Mouse (Mus musculus): ENCODE results near the gene Olfr1277. TPM values are rescaled to one million over a fixed set of nuclear protein-coding genes. Genes with fewer than 3 reads are reported as not detected.

Gene Olfr1277
- polyA plus RNA-seq (2016; fragmentation: Nextera tagmentation; extraction: Ambion mirVana) = not detected in 2 replicates

GRCm38 (mm10) chr2:111274006-111274405 is at the start of gene Olfr1277:
TSS of gene Olfr1277 (minus strand) at chr2:111274106.
- no peak for ATAC-seq (ENCODE audit: insufficient number of reproducible peaks, insufficient read depth, low FRiP score, low TSS enrichment)
- no peak within 1 kb of the TSS for H3K9ac ChIP-seq
- H3K27ac ChIP-seq = no peak within 1 kb of the TSS
- WGBS = 80% methylated on average over 2 of the region's 2 CpGs
- no peaks in the 10 kb centered on the region for H3K4me1 ChIP-seq
- no peaks in the 10 kb centered on the region for H3K36me3 ChIP-seq
- no peaks in the 10 kb centered on the region for H3K9me3 ChIP-seq
- H3K27me3 ChIP-seq = no peaks in the 10 kb centered on the region
- no peak within 1 kb of the TSS for H3K4me2 ChIP-seq (replicated peaks)
- H3K4me3 ChIP-seq = no peak within 1 kb of the TSS

DNA sequence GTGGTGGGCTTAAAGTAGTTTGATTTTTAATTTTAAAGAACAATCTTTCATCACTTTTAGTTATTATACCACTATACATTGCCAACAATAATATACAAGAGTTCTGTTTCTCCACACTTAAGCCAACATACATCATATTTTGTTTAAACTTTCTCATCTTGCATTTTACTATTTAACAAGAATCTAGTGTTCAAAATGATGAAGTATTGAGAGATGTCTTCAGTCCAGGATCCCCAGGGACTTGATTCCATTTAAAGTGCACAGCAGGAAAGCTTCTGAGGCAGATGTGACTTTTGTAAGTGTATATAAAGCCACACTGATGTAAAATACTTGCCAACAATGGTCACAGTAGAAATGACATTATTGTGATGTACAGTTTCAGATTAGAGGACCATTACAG is 39.8 kb upstream of the Olfr1277 start, which contains the start of gene Olfr1280:
Olfr1280 (plus strand) TSS at position 301 of the 400 bp plus-strand sequence.
- no peaks in the 10 kb centered on the region for H3K4me1 ChIP-seq
- H3K4me2 ChIP-seq (replicated peaks) = no peak within 1 kb of the TSS
- no peaks in the 10 kb centered on the region for H3K9me3 ChIP-seq
- H3K4me3 ChIP-seq = no peak within 1 kb of the TSS
- H3K36me3 ChIP-seq = no peaks in the 10 kb centered on the region
- H3K9ac ChIP-seq = no peak within 1 kb of the TSS
- no peaks in the 10 kb centered on the region for H3K27me3 ChIP-seq
- no peak for ATAC-seq (ENCODE audit: insufficient number of reproducible peaks, insufficient read depth, low FRiP score, low TSS enrichment)
- no peak within 1 kb of the TSS for H3K27ac ChIP-seq

- ATAC-seq (ENCODE audit: insufficient number of reproducible peaks, insufficient read depth, low FRiP score, low TSS enrichment) = no peak
- H3K36me3 ChIP-seq = no peaks in the 10 kb centered on the region
- H3K9me3 ChIP-seq = no peaks in the 10 kb centered on the region
- H3K4me2 ChIP-seq (replicated peaks) = no peak within 1 kb of the TSS
- no peaks in the 10 kb centered on the region for H3K4me1 ChIP-seq
- no peak within 1 kb of the TSS for H3K9ac ChIP-seq
- H3K27ac ChIP-seq = no peak within 1 kb of the TSS
- H3K4me3 ChIP-seq = no peak within 1 kb of the TSS
- H3K27me3 ChIP-seq = no peaks in the 10 kb centered on the region
These were observed 26.5 kb upstream of the Olfr1277 start, which contains the start of gene Olfr1279 for GRCm38 (mm10) chr2:111300374-111300773. TSS of gene Olfr1279 (plus strand) at chr2:111300635.

GRCm38 (mm10) chr2:111298541-111298940 is 24.6 kb upstream of the Olfr1277 start:
- Histone ChIP-seq H3K4me2 (replicated peaks) (no peak overlapping the region), H3K4me3 (no peak overlapping the region), H3K4me1 (no peaks in the 10 kb centered on the region), H3K36me3 (no peaks in the 10 kb centered on the region), H3K9me3 (no peaks in the 10 kb centered on the region), H3K9ac (no peak overlapping the region), H3K27ac (no peak overlapping the region), H3K27me3 (no peaks in the 10 kb centered on the region)
- ATAC-seq (ENCODE audit: insufficient number of reproducible peaks, insufficient read depth, low FRiP score, low TSS enrichment) = no peak

DNA sequence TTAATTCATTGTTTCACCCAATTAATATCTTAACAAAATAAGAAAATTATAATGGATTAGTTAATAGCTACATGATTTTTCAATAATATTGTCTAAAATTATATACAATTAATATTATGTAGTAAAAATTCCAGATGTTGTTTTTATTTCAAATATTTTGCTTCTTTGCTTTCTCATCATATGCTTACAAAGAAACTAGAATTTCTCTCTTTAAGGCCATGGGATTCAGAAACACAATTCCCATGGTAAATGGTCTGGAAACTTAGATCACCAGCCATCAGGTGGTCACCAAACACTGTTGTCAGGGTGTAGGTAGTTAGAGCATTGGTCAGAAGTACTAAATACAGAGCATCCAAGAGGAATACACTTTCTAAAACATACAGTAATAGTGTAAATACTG is 15.9 kb upstream of the Olfr1277 start, which contains the start of gene Olfr1278:
Olfr1278 (plus strand) TSS at position 301 of the 400 bp plus-strand sequence.
- no peak within 1 kb of the TSS for H3K4me2 ChIP-seq (replicated peaks)
- no peaks in the 10 kb centered on the region for H3K4me1 ChIP-seq
- H3K27ac ChIP-seq = no peak within 1 kb of the TSS
- no peaks in the 10 kb centered on the region for H3K9me3 ChIP-seq
- H3K4me3 ChIP-seq = no peak within 1 kb of the TSS
- no peak within 1 kb of the TSS for H3K9ac ChIP-seq
- no peaks in the 10 kb centered on the region for H3K27me3 ChIP-seq
- no peak for ATAC-seq (ENCODE audit: insufficient number of reproducible peaks, insufficient read depth, low FRiP score, low TSS enrichment)
- no peaks in the 10 kb centered on the region for H3K36me3 ChIP-seq

GRCm38 (mm10) chr2:111254216-111254615 is 19.7 kb downstream of the Olfr1277 start, which contains the start of gene Olfr1276:
TSS of gene Olfr1276 (plus strand) at chr2:111254516.
- ATAC-seq (ENCODE audit: insufficient number of reproducible peaks, insufficient read depth, low FRiP score, low TSS enrichment) = no peak
- H3K4me3 ChIP-seq = no peak within 1 kb of the TSS

GRCm38 (mm10) chr2:111235186-111235585 is 38.7 kb downstream of the Olfr1277 start, which contains the start of gene Olfr1275:
TSS of gene Olfr1275 (minus strand) at chr2:111235286.
- no peak for ATAC-seq (ENCODE audit: insufficient number of reproducible peaks, insufficient read depth, low FRiP score, low TSS enrichment)
- H3K4me1 ChIP-seq = no peaks in the 10 kb centered on the region
- H3K4me2 ChIP-seq (replicated peaks) = no peak within 1 kb of the TSS
- H3K4me3 ChIP-seq = no peak within 1 kb of the TSS
- no peaks in the 10 kb centered on the region for H3K27me3 ChIP-seq
- no peaks in the 10 kb centered on the region for H3K9me3 ChIP-seq
- no peak within 1 kb of the TSS for H3K27ac ChIP-seq
- H3K36me3 ChIP-seq = no peaks in the 10 kb centered on the region
- 70% methylated on average over 1 of the region's 1 CpGs for WGBS
- no peak within 1 kb of the TSS for H3K9ac ChIP-seq

More at GRCm38 (mm10) chr2:111254216-111254615, 19.7 kb downstream of the Olfr1277 start, which contains the start of gene Olfr1276:
- H3K4me2 ChIP-seq (replicated peaks) = no peak within 1 kb of the TSS
- no peak within 1 kb of the TSS for H3K27ac ChIP-seq
- H3K9ac ChIP-seq = no peak within 1 kb of the TSS
- no peaks in the 10 kb centered on the region for H3K4me1 ChIP-seq
- H3K27me3 ChIP-seq = no peaks in the 10 kb centered on the region
- no peaks in the 10 kb centered on the region for H3K36me3 ChIP-seq
- no peaks in the 10 kb centered on the region for H3K9me3 ChIP-seq

GRCm38 (mm10) chr2:111229502-111229901 is 44.4 kb downstream of the Olfr1277 start, which contains the start of gene 4930430A15Rik:
TSS of gene 4930430A15Rik (minus strand) at chr2:111229602.
- Histone ChIP-seq H3K9me3 (no peaks in the 10 kb centered on the region), H3K4me1 (no peaks in the 10 kb centered on the region), H3K4me3 (no peak within 1 kb of the TSS), H3K4me2 (replicated peaks) (no peak within 1 kb of the TSS), H3K27ac (no peak within 1 kb of the TSS), H3K9ac (no peak within 1 kb of the TSS), H3K27me3 (no peaks in the 10 kb centered on the region), H3K36me3 (no peaks in the 10 kb centered on the region)
- 86% methylated on average over 6 of the region's 6 CpGs for WGBS
- ATAC-seq (ENCODE audit: insufficient number of reproducible peaks, insufficient read depth, low FRiP score, low TSS enrichment) = no peak

Other genes starting within 250 kb of the Olfr1277 start
- gene Gm13941, start 168.1 kb downstream of the Olfr1277 start, polyA plus RNA-seq (2016; fragmentation: Nextera tagmentation; extraction: Ambion mirVana) = not detected in 2 replicates
- gene Gm15130, start 121.2 kb downstream of the Olfr1277 start, polyA plus RNA-seq (2016; fragmentation: Nextera tagmentation; extraction: Ambion mirVana) = not detected in 2 replicates
- gene 4930430A15Rik, start 44.5 kb downstream of the Olfr1277 start, polyA plus RNA-seq (2016; fragmentation: Nextera tagmentation; extraction: Ambion mirVana) = not detected in 2 replicates
- gene Olfr1275, start 38.8 kb downstream of the Olfr1277 start, polyA plus RNA-seq (2016; fragmentation: Nextera tagmentation; extraction: Ambion mirVana) = not detected in 2 replicates
- gene Olfr1276, start 19.6 kb downstream of the Olfr1277 start, polyA plus RNA-seq (2016; fragmentation: Nextera tagmentation; extraction: Ambion mirVana) = not detected in 2 replicates
- gene Olfr1278, start 16.0 kb upstream of the Olfr1277 start, polyA plus RNA-seq (2016; fragmentation: Nextera tagmentation; extraction: Ambion mirVana) = not detected in 2 replicates
- gene Olfr1279, start 26.5 kb upstream of the Olfr1277 start, polyA plus RNA-seq (2016; fragmentation: Nextera tagmentation; extraction: Ambion mirVana) = not detected in 2 replicates
- gene Olfr1280, start 39.9 kb upstream of the Olfr1277 start, polyA plus RNA-seq (2016; fragmentation: Nextera tagmentation; extraction: Ambion mirVana) = not detected in 2 replicates
- gene Olfr1281, start 52.4 kb upstream of the Olfr1277 start, polyA plus RNA-seq (2016; fragmentation: Nextera tagmentation; extraction: Ambion mirVana) = not detected in 2 replicates
- gene Olfr1282, start 62.0 kb upstream of the Olfr1277 start, polyA plus RNA-seq (2016; fragmentation: Nextera tagmentation; extraction: Ambion mirVana) = not detected in 2 replicates
- not detected in 2 replicates for gene Olfr1283, start 92.7 kb upstream of the Olfr1277 start, polyA plus RNA-seq (2016; fragmentation: Nextera tagmentation; extraction: Ambion mirVana)
- not detected in 2 replicates for gene Olfr1284, start 101.4 kb upstream of the Olfr1277 start, polyA plus RNA-seq (2016; fragmentation: Nextera tagmentation; extraction: Ambion mirVana)
- gene Olfr1286, start 149.0 kb upstream of the Olfr1277 start, polyA plus RNA-seq (2016; fragmentation: Nextera tagmentation; extraction: Ambion mirVana) = not detected in 2 replicates
- gene Olfr1287, start 175.0 kb upstream of the Olfr1277 start, polyA plus RNA-seq (2016; fragmentation: Nextera tagmentation; extraction: Ambion mirVana) = not detected in 2 replicates
- gene Olfr1288, start 200.0 kb upstream of the Olfr1277 start, polyA plus RNA-seq (2016; fragmentation: Nextera tagmentation; extraction: Ambion mirVana) = not detected in 2 replicates
- gene Olfr1289, start 206.7 kb upstream of the Olfr1277 start, polyA plus RNA-seq (2016; fragmentation: Nextera tagmentation; extraction: Ambion mirVana) = not detected in 2 replicates
- not detected in 2 replicates for gene Olfr1290, start 219.7 kb upstream of the Olfr1277 start, polyA plus RNA-seq (2016; fragmentation: Nextera tagmentation; extraction: Ambion mirVana)
- not detected in 2 replicates for gene Olfr1291-ps1, start 223.1 kb upstream of the Olfr1277 start, polyA plus RNA-seq (2016; fragmentation: Nextera tagmentation; extraction: Ambion mirVana)

Data from embryonic facial prominence, embryonic 12.5 days (tissue).